Mouse (Mus musculus): ENCODE data around the gene Smoc1. TPM values are rescaled to one million over a fixed set of nuclear protein-coding genes. Genes with fewer than 3 reads are reported as not detected.

Smoc1 gene
- 31.5 TPM for polyA plus RNA-seq (2014; fragmentation: Illumina TruSeq; extraction: RNeasy Lipid Tissue Mini Kit (QIAGEN cat#74804))

DNA sequence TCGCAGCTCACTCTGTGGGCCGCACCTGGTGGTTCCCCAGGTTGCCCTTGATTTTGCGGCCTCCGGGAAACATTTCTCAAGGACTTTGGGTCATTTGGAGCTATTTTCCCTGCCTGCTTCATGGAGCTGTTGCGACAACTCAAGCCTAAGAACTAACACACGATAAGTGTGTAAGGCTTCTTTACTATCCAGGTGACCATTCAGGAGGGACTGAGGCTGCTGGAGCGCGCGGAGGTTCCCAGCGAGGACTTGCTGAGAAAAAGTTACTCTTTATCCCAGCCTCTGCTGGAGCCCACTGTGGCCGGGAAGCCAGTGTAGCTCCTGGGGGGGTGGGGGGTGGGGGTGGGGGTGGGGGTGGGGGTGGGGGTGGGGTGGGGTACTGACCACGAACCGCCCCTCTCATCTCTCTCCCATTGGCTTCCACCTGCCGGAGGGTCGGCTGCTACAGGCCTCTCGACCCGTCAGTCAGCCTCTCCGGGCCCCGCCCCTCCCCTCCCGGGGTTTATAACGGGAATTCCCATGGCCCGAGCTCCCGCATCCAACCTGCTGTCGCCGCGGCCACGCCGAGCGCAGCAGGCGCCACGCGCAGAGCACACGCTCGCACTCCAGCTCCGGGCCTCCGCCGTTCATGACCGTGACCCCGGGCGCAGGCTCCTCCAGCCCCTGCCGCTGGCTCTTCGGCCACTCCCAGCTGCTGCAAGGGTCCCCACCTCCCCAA lies at the start of gene Smoc1:
Smoc1 (plus strand) TSS at position 532 of the 718 bp plus-strand sequence.

Other genes starting within 250 kb of the Smoc1 start
- 51.4 TPM for gene Susd6, start 236.3 kb upstream of the Smoc1 start, polyA plus RNA-seq (2014; fragmentation: Illumina TruSeq; extraction: RNeasy Lipid Tissue Mini Kit (QIAGEN cat#74804))
- gene Srsf5, start 81.3 kb upstream of the Smoc1 start, polyA plus RNA-seq (2014; fragmentation: Illumina TruSeq; extraction: RNeasy Lipid Tissue Mini Kit (QIAGEN cat#74804)): 239 TPM
- gene Slc10a1, start 58.1 kb upstream of the Smoc1 start, polyA plus RNA-seq (2014; fragmentation: Illumina TruSeq; extraction: RNeasy Lipid Tissue Mini Kit (QIAGEN cat#74804)): not detected

Data from ovary, adult 10 weeks (tissue).